Mouse (Mus musculus) layer of hippocampus, postnatal 36 days (tissue): ENCODE results near the gene Olfr49. TPM values are rescaled to one million over a fixed set of nuclear protein-coding genes. Genes with fewer than 3 reads are reported as not detected.

ENCODE experiments used
- DNase-seq, 2 experiments: peaks; one replicate each; pipeline ENCODE4 v3.0.0; 2022
- total RNA-seq, 2 experiments: library from RNA; stranded (reverse); gene quantifications; 2 replicates each; pipeline ENCODE4 v1.2.3; 2021

Gene Olfr49
- total RNA-seq: not detected

- DNase-seq: no peak
Observed at GRCm38 (mm10) chr14:54284839-54285238, at the start of gene Olfr49. TSS of gene Olfr49 (minus strand) at chr14:54284939.

GRCm38 (mm10) chr14:54333452-54334189, 48.9 kb upstream of the Olfr49 start:
- no peak for DNase-seq

DNA sequence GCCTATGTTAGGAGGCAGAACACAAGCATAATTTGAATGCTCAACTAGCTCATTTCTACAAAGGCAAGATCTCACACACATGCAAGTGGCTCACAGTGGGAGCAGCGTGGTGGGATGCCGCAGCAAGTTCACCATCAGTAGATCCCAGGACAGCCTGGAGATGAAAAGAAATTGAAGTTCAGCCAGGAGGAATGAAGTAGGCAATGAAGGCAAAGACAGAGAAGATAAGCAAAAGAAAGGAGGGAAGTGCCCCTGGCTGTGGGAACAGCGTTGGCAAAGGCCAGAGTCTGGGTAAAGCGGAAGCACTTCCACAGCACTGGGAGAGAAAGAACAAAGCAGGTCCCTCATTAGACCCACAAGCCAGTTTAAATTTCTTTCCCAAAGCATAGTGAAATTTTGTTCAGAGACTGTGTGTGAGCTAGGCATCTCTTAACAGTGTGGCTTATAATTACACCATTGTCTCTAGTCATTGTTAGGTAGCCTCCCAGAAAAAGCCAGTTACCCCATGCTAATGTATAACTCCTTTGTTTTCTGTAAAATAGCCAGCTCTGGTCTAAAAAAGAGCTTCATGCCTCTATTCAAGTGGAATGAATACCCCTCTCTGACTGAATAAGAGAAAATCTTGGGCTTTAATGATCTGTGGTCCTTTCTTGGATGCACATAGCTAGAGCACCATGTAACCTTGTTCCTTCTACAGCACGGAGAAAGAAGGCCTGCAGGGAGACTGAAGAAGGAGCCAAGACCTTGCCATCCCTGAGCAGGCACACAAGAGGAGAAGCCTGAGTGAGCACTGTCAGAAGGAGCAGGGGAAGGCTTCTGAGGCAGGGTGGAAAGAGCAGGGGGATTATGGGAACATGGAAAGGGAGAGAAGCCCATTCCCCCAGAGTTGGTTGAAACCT, 47.7 kb upstream of the Olfr49 start:
- DNase-seq: no peak

GRCm38 (mm10) chr14:54331178-54331577, 46.4 kb upstream of the Olfr49 start:
- DNase-seq: no peak

DNA sequence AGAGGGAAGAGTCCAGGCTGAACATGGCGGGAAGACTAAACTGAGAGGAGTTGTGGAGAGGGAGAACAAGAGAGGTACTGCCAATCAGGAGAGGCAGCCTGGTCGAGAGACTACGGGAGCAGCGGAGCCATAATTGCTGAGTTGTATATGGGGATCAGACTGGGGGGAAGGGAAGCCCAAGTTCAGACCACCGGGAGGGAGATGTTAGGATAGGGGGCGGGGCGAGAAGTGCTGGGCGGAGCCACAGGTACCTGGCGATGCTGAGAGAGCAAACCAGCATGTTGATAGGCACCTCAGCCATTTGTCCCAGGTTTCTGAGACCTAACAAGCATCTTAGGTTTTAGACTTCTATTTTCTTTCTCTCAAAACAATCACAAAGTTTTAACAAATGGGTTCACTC, 44.5 kb upstream of the Olfr49 start:
- no peak for DNase-seq

- no peak for DNase-seq
Observed at GRCm38 (mm10) chr14:54328548-54328947, 43.8 kb upstream of the Olfr49 start.

GRCm38 (mm10) chr14:54324486-54324885, 39.7 kb upstream of the Olfr49 start:
- no peak for DNase-seq

GRCm38 (mm10) chr14:54321556-54322376, 37.0 kb upstream of the Olfr49 start:
- no peak for DNase-seq

- DNase-seq: no peak
Observed at GRCm38 (mm10) chr14:54311763-54312162, 27.0 kb upstream of the Olfr49 start.

- DNase-seq: no peak
Observed at GRCm38 (mm10) chr14:54300676-54301075, 15.9 kb upstream of the Olfr49 start.

- no peak for DNase-seq
Observed at GRCm38 (mm10) chr14:54300136-54300535, 15.4 kb upstream of the Olfr49 start.

DNA sequence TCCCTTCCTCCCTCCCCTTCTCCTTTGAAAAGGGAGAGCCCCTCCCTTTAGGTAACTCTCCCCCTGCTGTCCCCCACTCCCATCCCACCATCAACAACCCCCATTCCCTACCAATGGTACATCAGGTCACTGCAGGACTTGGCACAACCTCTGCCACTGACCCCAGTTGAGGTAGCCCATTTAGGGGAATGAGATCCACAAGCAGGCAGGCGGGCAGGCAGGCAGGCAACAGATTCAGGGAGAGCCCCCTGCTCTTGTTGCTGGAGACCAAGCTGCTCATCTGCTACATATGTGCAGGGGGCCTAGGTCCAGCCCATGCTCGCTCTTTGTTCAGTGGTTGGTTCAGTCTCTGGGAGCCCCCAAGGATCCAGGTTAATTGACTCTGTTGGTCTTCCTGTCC, 8.3 kb downstream of the Olfr49 start:
- DNase-seq: no peak

DNA sequence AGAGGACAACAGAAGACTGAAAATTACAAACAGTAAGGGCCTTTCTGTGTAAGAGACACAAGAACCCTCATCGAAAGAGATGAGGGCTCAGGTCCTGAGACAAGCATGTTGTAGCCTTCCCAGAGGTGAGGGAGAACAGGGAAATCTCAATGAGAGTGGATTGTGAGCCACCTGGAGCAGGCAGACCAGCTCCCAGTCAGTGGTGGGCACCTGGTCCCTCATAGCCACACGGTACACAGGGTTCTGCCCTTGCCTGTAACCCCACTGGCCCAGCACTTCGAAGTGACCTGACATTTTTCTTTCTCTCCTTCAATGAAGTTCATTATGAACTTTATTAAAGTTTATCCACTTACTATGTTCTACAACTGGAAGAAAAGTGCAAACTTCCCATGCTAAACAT, 12.0 kb downstream of the Olfr49 start:
- DNase-seq: no peak

DNA sequence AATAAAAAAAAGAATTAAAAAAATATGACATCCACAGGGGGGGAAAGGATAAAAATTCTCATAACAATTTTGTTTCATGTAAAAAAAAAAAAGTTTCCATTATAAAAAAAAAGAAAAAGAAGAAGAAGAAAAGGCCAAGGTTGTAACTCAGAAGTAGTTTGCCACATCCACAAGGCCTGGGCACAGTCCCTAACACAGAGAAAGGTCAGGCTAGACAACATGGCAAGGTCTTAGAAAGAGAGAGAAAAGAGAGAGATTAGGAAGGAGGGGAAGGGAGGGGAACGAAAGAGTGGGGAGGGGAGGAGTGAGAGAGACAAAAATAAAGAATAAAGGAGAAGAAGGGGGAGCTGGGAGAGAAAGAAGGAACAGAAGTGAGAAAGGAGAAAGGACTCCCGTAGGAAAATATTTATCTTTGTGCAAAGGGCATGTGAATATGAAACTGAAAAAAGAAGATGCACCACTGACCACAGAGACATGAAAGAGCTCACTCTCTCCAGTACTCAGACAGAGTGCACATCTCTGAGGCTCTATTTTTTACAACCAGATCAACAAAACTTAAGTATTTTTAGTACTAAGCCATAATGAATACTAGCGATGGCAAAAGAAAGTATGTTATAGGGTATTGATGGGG, 12.6 kb downstream of the Olfr49 start:
- no peak for DNase-seq

DNA sequence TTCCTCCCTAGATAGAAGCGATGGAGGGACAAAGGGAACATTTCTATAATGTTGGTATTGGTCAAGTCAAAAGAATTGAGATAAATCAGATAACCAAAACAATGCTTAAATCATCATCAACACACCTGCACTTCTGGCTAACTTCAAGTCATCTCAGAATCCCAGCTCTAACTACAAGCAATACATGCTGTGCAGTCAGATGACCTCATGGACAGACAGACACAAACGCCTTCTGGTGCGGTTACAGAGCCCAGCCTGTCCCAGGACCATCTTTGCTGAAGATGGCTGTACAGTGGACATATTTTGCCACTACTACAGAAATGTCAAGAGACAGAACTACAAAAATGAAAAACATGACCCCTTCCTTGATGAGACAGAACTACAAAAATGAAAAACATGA, 14.3 kb downstream of the Olfr49 start:
- no peak for DNase-seq

DNA sequence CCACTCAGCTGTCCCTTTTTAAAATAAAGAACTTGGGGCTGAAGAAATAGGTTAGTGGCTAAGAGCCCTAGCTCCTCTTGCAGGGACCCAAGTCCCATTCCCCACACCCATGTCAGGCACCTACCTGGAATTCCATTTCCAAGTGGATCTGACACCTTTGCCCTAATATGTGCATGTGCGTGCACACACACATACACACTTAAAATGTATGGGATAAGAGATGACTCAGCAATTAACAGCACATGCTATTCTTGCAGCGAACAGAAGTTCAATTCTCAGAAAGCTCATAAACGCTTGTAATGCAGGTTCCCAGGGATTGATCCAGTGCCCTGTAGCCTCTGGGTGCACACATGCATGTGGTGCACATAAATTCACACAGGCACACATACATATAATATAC, 15.2 kb downstream of the Olfr49 start:
- no peak for DNase-seq

GRCm38 (mm10) chr14:54267966-54268365, 16.8 kb downstream of the Olfr49 start:
- DNase-seq: no peak

DNA sequence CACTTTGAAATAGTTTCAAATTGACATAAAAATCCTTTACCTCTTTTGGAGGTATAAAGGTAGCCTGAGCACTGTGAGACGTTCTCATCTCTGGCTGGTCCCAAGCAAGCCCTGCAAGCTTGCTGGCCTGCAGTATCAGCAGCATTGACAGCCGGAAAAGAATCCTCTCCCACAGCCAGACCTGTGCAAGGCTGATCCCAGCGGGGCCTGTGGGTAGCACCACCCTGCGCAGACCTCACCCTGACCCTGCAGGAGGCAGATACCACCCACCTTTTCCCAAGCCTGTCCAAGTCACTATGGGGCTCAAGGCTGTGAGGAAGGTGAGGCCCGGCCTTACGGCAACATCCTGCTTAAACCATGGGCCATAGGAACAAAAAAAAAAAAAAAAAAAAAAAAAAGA, 18.8 kb downstream of the Olfr49 start:
- no peak for DNase-seq

DNA sequence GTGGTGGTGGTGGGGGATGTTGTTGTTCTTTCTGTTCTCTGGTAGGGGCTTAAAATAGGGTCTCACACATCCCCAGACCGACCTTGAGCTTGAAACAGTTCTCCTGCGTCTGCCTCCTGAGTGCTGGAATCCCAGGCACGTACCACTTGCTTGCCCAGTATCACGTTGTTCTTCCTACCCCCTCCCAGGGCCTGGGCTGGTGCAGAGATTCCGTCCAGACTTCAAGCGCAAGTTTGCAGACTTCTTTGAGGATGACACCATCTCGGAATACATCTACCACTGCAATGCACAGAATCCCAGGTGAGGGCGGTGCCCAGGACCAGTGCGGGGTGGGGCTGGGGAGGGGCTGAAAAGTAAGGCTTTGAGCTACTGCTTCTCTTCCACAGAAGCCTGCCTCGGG, 19.6 kb downstream of the Olfr49 start:
- DNase-seq: no peak

- no peak for DNase-seq
Observed at GRCm38 (mm10) chr14:54264231-54264630, 20.5 kb downstream of the Olfr49 start.

DNA sequence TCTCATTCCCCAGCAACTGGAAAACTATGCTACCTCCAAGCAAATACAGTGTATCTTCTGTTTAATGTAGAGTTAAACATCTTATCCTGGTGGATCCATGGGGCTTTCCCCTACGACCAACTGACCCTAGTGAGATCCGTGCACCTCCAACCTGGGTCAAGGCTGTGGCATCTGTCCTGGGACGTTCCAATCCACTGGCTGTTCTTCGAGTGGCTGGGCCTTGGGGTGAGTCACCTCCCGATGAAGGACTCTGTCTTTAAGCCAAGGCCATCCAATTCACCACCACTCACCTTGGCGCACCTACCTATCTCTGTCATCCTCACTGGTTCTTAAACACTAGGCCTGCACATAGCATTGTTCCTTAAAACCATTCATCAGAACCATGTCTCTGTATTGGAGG, 21.6 kb downstream of the Olfr49 start:
- DNase-seq: no peak

DNA sequence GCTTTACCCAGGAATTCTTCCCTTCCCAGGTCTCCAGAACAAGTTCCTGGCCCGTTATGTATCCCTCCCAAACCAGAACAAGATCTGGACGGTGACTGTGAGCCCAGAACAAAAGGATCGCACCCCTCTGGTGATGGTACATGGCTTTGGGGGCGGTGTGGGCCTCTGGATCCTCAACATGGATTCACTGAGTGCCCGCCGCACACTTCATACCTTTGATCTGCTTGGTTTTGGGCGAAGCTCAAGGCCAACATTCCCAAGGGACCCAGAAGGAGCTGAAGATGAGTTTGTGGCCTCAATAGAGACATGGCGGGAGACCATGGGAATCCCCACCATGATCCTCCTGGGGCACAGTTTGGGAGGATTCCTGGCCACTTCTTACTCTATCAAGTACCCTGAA, 22.1 kb downstream of the Olfr49 start:
- DNase-seq: no peak
